Mouse (Mus musculus) kidney, postnatal 0 days (tissue): Measurements from ENCODE around the gene Unc119b. TPM values are rescaled to one million over a fixed set of nuclear protein-coding genes. Genes with fewer than 3 reads are reported as not detected.

ENCODE experiments used
- ATAC-seq: fragments of 200-750 bp; cut with Nextera tagmentation; replicated peaks from 2 replicates; pipeline ENCODE4 v1.8.0; 2017; ENCODE audit warnings: low read depth, moderate number of reproducible peaks, moderate TSS enrichment, moderate library complexity; ENCODE audit not compliant: low FRiP score
- DNase-seq: peaks from one replicate; pipeline ENCODE4 v3.0.0-alpha.2; 2016; ENCODE audit warnings: low spot score
- H3K27ac ChIP-seq: fragments of 300-500 bp; sonication (generic); 2 replicates; pipeline ENCODE4 v1.5.1; 2014; ENCODE audit warnings: mild to moderate bottlenecking
- H3K27me3 ChIP-seq: fragments of 300-500 bp; sonication (generic); 2 replicates; pipeline ENCODE4 v1.6.1; 2014; ENCODE audit warnings: low read length, mixed read lengths; ENCODE audit not compliant: insufficient read depth
- H3K36me3 ChIP-seq: fragments of 300-500 bp; sonication (generic); 2 replicates; pipeline ENCODE4 v1.6.1; 2014; ENCODE audit warnings: low read length, mixed read lengths; ENCODE audit not compliant: insufficient read depth
- H3K4me1 ChIP-seq: fragments of 300-500 bp; sonication (generic); replicated peaks from 2 replicates; pipeline ENCODE4 v1.6.1; 2014; ENCODE audit warnings: antibody characterized with exemption, low read length, mixed read lengths; ENCODE audit not compliant: insufficient read depth
- H3K4me2 ChIP-seq: fragments of 300-500 bp; sonication (generic); 2 replicates; pipeline ENCODE4 v1.6.1; 2014; ENCODE audit warnings: mild to moderate bottlenecking, low read length, moderate library complexity, mixed read lengths
- H3K4me3 ChIP-seq: fragments of 300-500 bp; sonication (generic); replicated peaks from 2 replicates; pipeline ENCODE4 v1.5.1; 2014; ENCODE audit warnings: low read depth, low read length
- H3K9ac ChIP-seq: fragments of 300-500 bp; sonication (generic); 2 replicates; pipeline ENCODE4 v1.6.1; 2014; ENCODE audit warnings: low read depth, low read length
- H3K9me3 ChIP-seq: fragments of 300-500 bp; sonication (generic); replicated peaks from 2 replicates; pipeline ENCODE4 v1.6.1; 2016; ENCODE audit warnings: low read length, inconsistent platforms, mixed read lengths
- CTCF ChIP-seq: IDR thresholded peaks from 2 replicates; pipeline ENCODE4 v1.5.1; 2016; ENCODE audit warnings: antibody characterized with exemption, low read depth, mild to moderate bottlenecking, moderate library complexity
- WGBS: fragments of 180-500 bp; shearing (Covaris S2); extraction: QIAGEN DNeasy Blood & Tissue Kit; methylation state at CpG from one replicate; pipeline ENCODE4 v1.1.7; 2014; 5-methylcytosine and 5-hydroxymethylcytosine counted together
- polyA plus RNA-seq: library from polyadenylated mRNA; unstranded; fragments of >200 nt; fragmentation: Nextera tagmentation; extraction: Ambion mirVana; gene quantifications from 2 replicates; pipeline ENCODE4 v1.2.1, GENCODE M21; 2015

Gene Unc119b
- polyA plus RNA-seq, 1 experiment from 2014 or later = 40.8 TPM

DNA sequence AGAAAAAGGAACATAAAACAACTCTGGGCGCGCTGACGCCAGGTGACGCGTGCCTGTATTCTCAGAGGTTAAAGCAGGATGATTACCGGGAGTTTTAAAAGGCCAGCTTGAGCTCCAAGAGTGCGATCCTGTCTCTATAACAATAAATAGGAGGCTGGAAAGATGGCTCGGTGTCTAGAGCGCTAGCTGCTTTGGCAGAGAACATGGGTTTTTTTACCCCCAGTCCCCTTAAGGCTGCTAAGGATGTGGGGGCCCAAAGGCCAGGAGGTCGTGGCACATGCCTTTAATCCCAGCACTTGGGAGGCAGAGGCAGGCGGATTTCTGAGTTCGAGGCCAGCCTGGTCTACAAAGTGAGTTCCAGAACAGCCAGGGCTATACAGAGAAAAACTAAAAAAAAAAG, 24.4 kb upstream of the Unc119b start:
- TF ChIP-seq CTCF = no peak
- Histone ChIP-seq H3K36me3 (no peaks in the 10 kb centered on the region), H3K27ac (peak overlapping the region; percentile 96), H3K27me3 (no peaks in the 10 kb centered on the region), H3K4me2 (peak overlapping the region; percentile 67), H3K4me1 (peaks cover 33% of the 10 kb centered on the region), H3K4me3 (peak overlapping the region; percentile 93), H3K9ac (peak overlapping the region; percentile 62; the same call in 1 of the 2 replicates), H3K9me3 (no peaks in the 10 kb centered on the region)
- WGBS = 35% methylated on average over 12 of the region's 12 CpGs
- ATAC-seq = no peak
- DNase-seq = no peak

DNA sequence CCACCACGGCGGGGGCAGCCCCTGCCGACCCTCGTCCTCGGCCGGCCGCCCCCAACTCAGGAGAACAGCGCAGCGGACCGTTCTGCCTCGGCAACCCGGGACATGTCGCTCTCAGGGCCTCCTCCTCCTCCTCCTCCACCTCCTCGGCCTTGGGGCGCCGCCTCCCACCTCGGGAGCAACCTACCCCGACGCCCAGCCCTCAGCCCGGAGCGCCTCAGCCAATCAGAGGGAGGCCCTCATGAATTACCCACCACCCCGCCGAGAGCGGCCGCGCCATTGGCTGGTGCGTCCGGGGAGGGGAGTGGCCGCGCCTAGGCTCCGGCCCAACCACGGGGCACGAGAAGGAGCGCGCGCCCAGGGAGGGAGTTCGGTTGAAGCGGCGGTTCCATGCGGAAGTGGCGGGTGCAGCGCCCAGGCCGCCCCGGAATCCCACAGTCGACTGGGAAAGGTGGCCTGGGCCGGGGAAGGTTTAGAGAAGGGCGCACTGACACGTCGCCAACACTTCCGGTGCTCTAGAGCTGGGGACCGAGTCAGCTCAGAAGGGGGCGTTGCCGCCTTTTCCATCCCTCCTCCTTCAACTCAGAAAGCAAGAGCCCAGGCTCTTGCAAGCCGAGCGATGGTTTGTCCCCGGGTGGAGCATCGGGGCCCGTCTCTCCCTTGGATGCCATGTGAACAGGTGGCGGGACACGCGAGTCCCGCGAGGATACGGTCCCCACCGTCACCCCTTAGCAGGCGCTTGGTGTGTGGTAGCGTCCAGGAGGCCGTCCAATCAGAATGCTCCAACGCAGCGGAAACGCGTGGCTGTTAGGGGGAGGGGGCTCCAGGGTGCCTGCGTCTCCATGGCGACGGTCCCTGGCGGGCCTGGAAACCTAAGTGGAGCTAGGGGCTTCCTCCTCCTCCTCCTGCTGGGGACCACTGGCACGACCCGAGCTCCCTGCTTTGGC, 23.5 kb upstream of the Unc119b start, which contains the start of gene Mlec:
Gene Mlec (minus strand): TSS at position 140 of the 944 bp plus-strand sequence.
- no peaks in the 10 kb centered on the region for H3K36me3 ChIP-seq
- DNase-seq (peak; percentile 99), ATAC-seq (peak; percentile 98)
- no peaks in the 10 kb centered on the region for H3K9me3 ChIP-seq
- peak within 1 kb of the TSS; percentile 67 for H3K4me2 ChIP-seq
- peaks cover 36% of the 10 kb centered on the region for H3K4me1 ChIP-seq
- WGBS = under 1% methylated on average over 74 of the region's 78 CpGs
- H3K4me3 ChIP-seq = peak within 1 kb of the TSS; percentile 93
- TF ChIP-seq CTCF = peak; percentile 26; the same call in 1 of the 2 replicates
- H3K9ac ChIP-seq = peak within 1 kb of the TSS; percentile 96
- H3K27me3 ChIP-seq = no peaks in the 10 kb centered on the region
- H3K27ac ChIP-seq = peak within 1 kb of the TSS; percentile 96

DNA sequence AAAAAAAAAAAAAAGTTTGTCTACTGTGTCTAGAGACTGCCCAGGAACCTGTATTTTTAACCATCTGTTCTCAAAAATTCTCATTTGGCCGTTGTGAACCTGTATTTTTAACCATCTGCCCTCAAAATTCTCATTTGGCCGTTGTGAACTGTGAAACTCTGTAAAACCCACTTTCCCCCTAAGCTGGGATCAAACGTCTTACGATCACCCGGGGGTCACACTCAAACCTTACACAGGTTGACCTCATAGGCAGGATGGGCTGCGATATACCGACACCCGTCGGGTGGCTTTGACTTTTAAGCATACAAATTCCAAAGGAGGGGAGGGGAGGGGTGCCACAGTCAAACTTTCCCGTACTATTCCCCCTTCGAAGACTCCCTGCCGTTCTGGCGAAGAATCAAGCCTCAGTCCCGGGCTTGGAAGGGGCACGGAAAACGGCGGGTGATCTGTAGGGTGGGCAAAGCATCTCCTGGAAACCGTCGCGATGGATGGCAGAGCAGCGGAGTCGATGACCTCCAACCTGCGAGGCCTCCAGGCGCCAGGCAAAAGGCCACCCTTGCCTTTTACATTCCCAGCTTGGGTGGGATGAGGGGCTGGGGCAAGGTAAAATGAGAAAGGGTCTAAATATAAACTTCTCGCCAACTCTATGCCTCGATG, 22.3 kb upstream of the Unc119b start:
- peak overlapping the region; percentile 96 for H3K27ac ChIP-seq
- H3K9me3 ChIP-seq = no peaks in the 10 kb centered on the region
- under 1% methylated on average over 26 of the region's 26 CpGs for WGBS
- no peaks in the 10 kb centered on the region for H3K27me3 ChIP-seq
- ATAC-seq (no peak), DNase-seq (no peak)
- H3K4me1 ChIP-seq = peaks cover 48% of the 10 kb centered on the region
- H3K4me3 ChIP-seq = peak overlapping the region; percentile 93
- TF ChIP-seq CTCF = no peak
- peak overlapping the region; percentile 67 for H3K4me2 ChIP-seq
- H3K36me3 ChIP-seq = no peaks in the 10 kb centered on the region
- peak overlapping the region; percentile 96 for H3K9ac ChIP-seq

DNA sequence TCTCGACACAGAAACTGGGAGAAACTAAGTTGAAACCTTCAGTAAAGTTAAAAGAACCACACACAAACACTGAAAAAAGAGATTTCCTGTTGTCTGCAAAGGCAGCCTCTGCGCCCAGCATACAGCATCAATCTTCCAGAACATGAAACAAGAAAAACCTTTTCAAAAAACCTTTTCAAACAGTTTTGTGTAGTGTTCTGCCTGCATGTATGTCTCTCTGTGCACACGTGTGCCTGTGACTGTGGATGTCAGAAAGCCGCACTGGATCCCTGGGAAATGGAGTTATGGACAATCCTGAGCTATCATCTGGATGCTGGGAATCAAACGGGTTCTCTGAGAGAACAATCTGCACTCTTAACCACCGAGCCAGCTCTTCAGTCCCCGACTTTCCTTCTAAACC, 21.6 kb upstream of the Unc119b start:
- peaks cover 46% of the 10 kb centered on the region for H3K4me1 ChIP-seq
- H3K4me2 ChIP-seq = peak overlapping the region; percentile 67
- H3K36me3 ChIP-seq = no peaks in the 10 kb centered on the region
- no peaks in the 10 kb centered on the region for H3K9me3 ChIP-seq
- H3K4me3 ChIP-seq = peak overlapping the region; percentile 93
- peak overlapping the region; percentile 96; the same call in 1 of the 2 replicates for H3K9ac ChIP-seq
- no peaks in the 10 kb centered on the region for H3K27me3 ChIP-seq
- peak overlapping the region; percentile 51; the same call in 1 of the 2 replicates for H3K27ac ChIP-seq
- DNase-seq (no peak), ATAC-seq (no peak)
- TF ChIP-seq CTCF = no peak
- WGBS = 34% methylated on average over 7 of the region's 7 CpGs

DNA sequence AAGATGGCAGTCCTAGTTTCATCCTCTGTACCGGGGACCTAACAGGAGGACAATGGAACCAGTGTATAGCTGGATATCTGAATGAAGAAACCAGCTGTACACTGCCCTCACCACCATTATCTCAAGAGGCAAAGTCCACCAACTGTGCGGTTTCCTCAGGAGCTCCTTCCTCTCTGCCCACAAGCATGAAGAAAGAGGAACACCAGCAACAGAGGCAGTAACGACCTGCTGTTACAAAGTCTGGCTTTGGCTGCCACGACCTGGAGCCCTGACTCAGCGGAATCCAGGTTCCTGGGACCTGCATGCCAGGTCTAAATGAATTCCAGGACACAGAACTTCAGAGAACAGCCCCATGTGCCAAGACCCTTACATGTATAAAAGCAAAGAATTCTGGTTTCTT, 21.1 kb upstream of the Unc119b start:
- DNase-seq = no peak
- H3K4me1 ChIP-seq = peaks cover 44% of the 10 kb centered on the region
- H3K36me3 ChIP-seq = no peaks in the 10 kb centered on the region

DNA sequence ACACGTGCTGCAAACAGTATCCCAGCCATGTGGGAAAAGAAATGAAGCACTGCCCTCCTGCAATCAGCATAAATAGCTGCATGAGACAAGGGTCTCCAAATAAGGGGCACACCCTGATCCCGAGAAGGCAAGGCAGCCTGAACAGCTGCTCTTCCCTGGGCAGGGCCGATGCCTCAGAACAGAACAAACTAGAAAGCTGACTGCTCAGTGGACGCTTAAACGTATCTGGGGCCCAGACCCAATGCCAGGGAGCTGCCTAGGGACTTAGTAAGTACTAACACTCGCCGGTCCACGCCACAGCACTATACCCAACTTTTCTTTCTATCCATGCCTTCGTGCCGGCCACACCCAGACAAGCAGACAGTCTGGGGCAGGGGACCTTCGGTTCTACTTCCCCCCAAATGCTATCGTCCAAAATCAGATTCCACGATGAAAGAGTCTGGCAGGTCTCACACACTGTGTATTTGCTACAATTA, 20.4 kb upstream of the Unc119b start:
- WGBS = 51% methylated on average over 13 of the region's 13 CpGs
- DNase-seq (no peak), ATAC-seq (no peak)
- H3K9me3 ChIP-seq = no peaks in the 10 kb centered on the region
- peaks cover 40% of the 10 kb centered on the region for H3K4me1 ChIP-seq
- no peak for TF ChIP-seq CTCF
- peak overlapping the region; percentile 93; the same call in 1 of the 2 replicates for H3K4me3 ChIP-seq
- H3K27me3 ChIP-seq = no peaks in the 10 kb centered on the region
- 0 out of 2 replicates have a peak overlapping the region, but pooled peaks have one; percentile 32 for H3K9ac ChIP-seq
- peak overlapping the region; percentile 67 for H3K4me2 ChIP-seq
- H3K36me3 ChIP-seq = peaks cover 6% of the 10 kb centered on the region
- peak overlapping the region; percentile 51; the same call in 1 of the 2 replicates for H3K27ac ChIP-seq

More for the DNA sequence above, 21.1 kb upstream of the Unc119b start:
- Histone ChIP-seq H3K9ac (0 out of 2 replicates have a peak overlapping the region, but pooled peaks have one; percentile 96), H3K27ac (peak overlapping the region; percentile 51; the same call in 1 of the 2 replicates), H3K9me3 (no peaks in the 10 kb centered on the region), H3K4me2 (peak overlapping the region; percentile 67), H3K4me3 (peak overlapping the region; percentile 93), H3K27me3 (no peaks in the 10 kb centered on the region)
- WGBS = 29% methylated on average over 5 of the region's 5 CpGs
- no peak for ATAC-seq
- no peak for TF ChIP-seq CTCF
